Mouse (Mus musculus) spleen, postnatal 10 days (tissue): ENCODE results near the gene Trim65.

ENCODE experiments used
- DNase-seq, 2 experiments: peaks; one replicate each; pipeline ENCODE4 v3.0.0; 2021 to 2022; ENCODE audit warnings: low spot score in 2 of 2

Gene Trim65

GRCm38 (mm10) chr11:116130488-116131205 is at the start of gene Trim65:
TSS of gene Trim65 (minus strand) at chr11:116131128.
- DNase-seq, result peak; percentile 80 to 88

- DNase-seq, result no peak
These were observed 47.6 kb upstream of the Trim65 start for GRCm38 (mm10) chr11:116178411-116179121.

DNA sequence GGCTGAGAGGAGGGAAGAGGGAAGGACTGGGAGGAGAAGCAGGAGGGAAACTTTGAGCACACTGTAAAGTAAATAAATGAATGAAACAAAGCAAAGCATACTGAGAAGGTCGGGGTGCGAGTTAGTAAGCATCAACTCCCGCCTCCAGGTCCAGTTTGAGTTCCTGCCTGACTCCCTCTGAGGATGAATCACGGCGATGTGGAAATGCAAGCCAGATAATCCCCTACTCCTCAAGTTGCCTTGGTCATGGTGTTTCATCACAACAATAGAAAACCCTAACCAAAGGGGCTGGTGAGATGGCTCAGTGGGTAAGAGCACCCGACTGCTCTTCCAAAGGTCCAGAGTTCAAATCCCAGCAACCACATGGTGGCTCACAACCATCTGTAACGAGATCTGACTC is 45.1 kb upstream of the Trim65 start:
- DNase-seq, result no peak

- no peak for DNase-seq
These were observed 44.0 kb upstream of the Trim65 start for GRCm38 (mm10) chr11:116174775-116175448.

- DNase-seq, result no peak
These were observed 41.0 kb upstream of the Trim65 start for GRCm38 (mm10) chr11:116171959-116172358.

- DNase-seq, result no peak
These were observed 39.3 kb upstream of the Trim65 start for GRCm38 (mm10) chr11:116170003-116170800.

- no peak for DNase-seq
These were observed 38.3 kb upstream of the Trim65 start for GRCm38 (mm10) chr11:116169214-116169613.

DNA sequence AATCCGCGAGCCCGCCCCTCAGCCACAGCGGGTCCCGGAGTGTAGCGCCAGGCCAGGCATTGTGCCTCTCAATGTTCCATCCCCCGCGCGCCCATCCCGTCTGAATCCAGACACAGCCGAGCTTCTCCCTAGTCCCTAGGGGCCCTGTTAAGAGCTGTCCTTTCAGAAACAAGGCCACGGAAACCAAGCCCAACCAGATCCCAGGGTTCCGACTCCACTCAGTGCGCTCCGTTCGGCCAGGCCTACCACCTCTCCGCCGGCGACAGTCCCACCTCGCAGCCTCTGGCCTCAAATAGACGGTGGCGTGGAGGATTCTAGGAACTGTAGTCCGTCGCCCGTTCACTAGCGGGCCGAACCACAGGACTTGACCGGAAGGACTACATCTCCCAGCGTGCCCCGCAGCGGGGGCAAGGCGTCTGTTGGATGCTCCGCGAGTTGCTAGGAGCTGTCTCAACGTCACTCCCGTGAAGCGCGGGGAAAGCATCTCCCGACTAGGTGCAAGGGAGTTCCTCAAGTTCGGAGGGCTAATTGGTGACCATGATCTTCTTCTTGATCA is 37.0 kb upstream of the Trim65 start, which contains the start of gene Fbf1:
TSS of gene Fbf1 (minus strand) at position 283 of the 556 bp plus-strand sequence.
- peak; percentile 80 to 96 for DNase-seq

DNA sequence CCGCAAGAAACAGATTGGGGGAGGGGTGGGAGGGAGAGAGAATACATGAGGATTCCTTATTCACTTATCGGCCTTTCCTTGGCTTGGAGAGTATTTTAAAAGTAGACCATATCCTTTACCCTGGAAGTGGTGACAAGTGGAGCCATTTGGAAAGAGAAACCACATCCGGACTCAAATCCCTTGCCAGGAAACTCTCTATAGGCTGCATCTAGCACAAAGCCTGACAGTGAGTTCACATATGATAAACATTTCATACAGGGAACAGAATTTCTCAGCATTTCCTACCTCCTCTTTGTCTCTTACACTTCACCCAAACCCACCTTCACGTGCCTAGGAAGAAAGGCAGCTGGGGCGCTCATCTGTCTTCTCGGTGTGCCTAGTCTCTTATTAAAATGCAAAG is 36.3 kb upstream of the Trim65 start:
- DNase-seq, result no peak

GRCm38 (mm10) chr11:116163002-116163401 is 32.1 kb upstream of the Trim65 start:
- no peak for DNase-seq

GRCm38 (mm10) chr11:116162146-116162545 is 31.2 kb upstream of the Trim65 start:
- DNase-seq, result no peak

DNA sequence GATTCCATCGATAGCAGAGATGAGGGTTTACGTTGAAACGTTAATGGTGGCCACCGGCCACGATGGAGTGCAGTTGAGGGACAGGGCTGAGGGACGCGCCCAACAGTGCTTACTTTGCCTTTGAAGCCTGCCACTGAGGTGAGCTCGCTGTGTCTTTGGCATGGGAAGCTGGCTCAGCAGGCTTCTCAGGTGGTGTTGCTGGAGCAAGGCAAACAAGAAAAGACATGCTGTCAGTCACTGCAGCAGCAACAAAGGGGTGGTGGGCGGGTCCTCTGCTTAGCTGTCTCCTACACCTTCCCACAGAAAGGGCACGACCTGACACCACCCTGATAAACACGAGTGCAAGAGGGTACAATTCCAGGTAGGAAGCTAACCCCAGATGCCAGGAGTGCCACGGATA is 30.4 kb upstream of the Trim65 start:
- no peak for DNase-seq

- DNase-seq, result peak; percentile 56 to 61
These were observed 20.0 kb upstream of the Trim65 start for GRCm38 (mm10) chr11:116150960-116151359.

GRCm38 (mm10) chr11:116149341-116149740 is 18.4 kb upstream of the Trim65 start:
- no peak for DNase-seq

DNA sequence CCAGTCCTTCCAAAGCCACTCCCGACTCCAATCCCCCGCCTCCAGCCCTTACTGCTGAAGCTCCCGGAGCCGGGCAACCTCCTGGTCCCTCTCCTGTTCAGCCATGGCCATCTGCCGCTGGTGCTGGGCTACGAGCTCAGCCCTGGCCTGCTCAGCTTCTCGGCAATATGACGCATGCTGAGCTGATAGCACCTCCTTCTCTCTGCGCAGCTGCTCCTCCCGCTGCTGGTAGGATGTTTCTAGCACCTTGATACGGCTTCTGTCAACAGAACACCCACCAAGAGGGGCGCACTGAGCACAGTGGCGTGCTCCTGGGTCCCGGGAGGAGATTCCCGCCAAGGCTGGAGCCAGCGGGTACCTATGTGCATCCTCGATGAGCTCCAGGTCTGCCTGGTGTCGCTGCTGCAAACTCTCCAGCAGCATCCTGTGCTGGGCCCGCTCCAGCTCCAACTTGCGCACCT is 17.9 kb upstream of the Trim65 start:
- DNase-seq, result no peak

DNA sequence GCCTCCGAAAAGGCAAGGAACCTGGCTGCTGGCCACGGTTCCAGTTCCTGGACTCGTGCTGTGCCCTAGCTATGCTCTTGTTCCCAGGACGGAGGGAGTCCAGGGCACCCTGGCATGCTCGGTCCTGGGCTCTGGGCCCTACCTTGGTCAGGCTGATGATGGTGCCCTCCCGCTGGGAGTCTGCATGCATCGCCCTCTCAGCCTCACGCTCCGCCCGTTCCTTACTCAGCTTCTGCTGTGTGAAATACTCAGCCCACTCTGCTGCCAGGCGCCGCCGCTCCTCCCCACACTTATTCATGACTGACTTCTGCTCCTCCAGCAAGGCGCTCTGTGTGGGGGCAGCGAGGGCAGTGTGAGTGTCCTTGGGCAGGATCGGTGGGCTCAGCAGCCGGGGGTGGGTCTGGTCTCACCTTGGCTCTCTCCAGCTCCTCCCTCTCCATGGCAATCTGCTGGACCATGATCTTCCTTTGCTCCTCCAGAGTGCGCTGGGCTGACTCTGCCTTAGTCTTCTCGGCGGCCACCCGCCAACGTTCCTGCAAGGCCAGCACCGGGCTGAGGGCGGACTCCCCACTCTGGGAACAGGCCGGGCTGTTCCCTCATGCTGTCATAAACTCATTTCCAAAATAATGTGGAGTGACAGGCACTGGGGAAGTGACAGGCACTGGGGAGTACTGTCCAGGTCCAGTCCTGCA is 15.5 kb upstream of the Trim65 start:
- DNase-seq, result peak in 1 of 2 experiments; percentile 27

DNA sequence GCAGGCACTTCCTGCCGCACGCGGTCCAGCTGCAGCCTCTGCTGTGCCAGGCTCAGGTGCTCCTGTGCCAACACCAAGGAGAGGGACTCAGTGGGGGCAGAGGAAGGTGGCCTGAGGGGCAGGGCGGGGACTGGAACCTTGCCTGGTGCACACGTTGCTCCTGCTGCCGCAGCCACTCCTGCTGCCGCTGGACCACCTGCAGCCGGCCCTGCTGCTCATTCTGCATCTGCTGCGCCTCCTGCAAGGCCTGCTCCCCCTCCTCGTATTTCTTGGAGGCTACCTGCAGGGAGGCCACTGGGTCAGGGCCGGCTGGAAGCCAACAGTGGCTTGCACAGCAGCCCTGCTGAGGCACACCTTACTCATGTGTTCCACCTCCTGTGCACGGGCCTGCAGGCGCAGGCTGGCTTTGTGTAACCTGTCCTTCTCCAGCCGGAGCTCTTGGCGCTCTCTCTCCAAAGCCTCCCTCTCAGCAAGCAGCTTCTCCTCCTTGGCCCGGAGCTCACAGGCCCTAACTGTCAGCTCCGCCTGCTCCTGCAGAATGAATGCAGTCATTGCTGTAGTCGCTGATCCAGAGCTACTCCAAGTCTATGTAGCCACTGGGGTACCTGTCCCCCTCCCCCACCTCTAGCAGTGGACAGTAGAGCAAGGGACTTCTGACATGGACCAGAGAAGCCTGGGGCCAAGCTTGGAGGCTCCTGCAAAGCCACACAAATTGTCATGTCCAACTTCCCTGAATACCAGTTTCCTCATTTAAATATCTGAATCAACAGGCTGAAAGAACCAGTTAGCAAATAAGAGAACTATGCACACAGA is 14.8 kb upstream of the Trim65 start:
- no peak for DNase-seq

DNA sequence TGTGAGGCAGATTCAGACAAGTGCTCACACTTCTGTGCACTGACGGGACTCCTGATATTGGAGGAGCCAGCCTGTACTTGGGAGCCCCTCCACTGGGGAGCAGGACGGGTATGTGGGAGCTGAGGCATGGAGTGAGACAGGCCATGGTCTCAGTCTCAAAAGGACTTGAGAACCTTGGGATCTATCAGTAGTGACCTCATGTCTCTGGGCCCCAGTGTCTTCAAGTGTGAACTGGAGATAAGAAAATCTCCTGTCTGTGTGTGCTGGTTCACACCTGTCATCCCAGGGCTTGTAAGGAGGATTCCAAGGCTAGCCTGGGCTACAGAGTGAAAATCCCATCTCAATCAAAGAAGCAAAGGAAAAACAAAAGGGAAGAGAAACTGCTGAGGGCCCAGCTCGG is 12.5 kb upstream of the Trim65 start:
- peak in 1 of 2 experiments; percentile 34 for DNase-seq

DNA sequence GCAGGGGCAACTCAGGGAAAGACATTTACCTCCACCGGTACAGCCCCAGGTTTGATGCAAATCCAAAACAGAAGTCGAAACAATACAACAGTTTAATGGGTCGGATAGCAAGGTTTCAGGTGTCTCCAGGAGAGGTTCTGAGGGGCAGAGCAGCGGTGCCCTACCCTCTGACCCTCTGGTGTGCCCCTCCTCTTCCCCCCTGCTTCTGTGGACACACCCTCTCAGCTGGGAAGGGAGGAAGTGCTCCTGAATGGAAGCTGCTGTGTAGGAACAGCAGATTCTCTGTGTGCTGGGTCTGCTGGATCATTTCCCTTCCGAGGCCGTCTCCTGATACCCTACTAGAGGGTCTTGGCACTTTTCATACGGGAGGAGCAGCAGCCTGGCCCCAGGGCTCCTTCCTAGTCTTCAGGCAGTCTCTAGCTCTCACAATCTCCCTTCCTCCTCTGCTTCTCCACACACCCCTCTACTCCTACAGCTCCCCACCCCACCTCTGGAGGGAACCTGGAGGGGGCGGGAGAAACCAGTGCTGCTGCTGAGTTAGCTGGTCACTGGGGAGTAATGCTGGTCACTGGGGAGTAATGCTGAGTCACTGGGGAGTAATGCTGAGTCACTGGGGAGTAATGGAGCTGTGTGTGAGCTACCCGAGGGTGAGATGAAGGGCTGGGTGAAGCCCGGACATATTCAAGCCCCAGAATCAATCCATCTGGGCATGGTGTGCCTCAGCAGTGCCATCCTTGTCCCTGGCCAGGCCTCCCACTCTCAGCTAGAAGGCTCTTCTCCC is 11.5 kb upstream of the Trim65 start:
- peak; percentile 76 to 83 for DNase-seq
